Mouse (Mus musculus): ENCODE data around the gene Dpm3. TPM values are rescaled to one million over a fixed set of nuclear protein-coding genes. Genes with fewer than 3 reads are reported as not detected.
A peak's percentile ranks its signal among the peaks of the same experiment; 100 is the strongest.

Dpm3 gene
- 228 TPM for polyA plus RNA-seq (2012; fragmentation: generic; extraction: Trizol)
- long read RNA-seq, experiment 1, transcript Dpm3-203 (1 exons, 441 nt): minor isoform, 5 of 29 reads
- long read RNA-seq, experiment 1, transcript Dpm3-201 (2 exons, 404 nt): major isoform, 24 of 29 reads
- long read RNA-seq, experiment 1, partial matches to known transcripts: 0 of 29 reads
- long read RNA-seq, experiment 1, other reads (novel, unspliced or antisense): 0 of 29 reads
- long read RNA-seq, experiment 2, partial matches to known transcripts: 0 of 4 reads
- long read RNA-seq, experiment 2, other reads (novel, unspliced or antisense): 1 of 4 reads

GRCm38 (mm10) chr3:89259076-89259475 is at the start of gene Dpm3:
Dpm3 (plus strand) TSS chr3:89259358.
- H3K4me3 ChIP-seq (ENCODE audit: insufficient read depth, poor library complexity, severe bottlenecking): no peak within 1 kb of the TSS
- no peak for TF ChIP-seq CEBPB (IDR thresholded peaks at IDR 0.05; ENCODE audit: low read depth)
- TF ChIP-seq MYOD1 (IDR thresholded peaks at IDR 0.05; ENCODE audit: control insufficient read depth, insufficient read length, low read depth): no peak
- TF ChIP-seq CTCF (IDR thresholded peaks at IDR 0.05; ENCODE audit: control insufficient read depth, insufficient read depth, insufficient read length): no peak
- TF ChIP-seq MYOG (IDR thresholded peaks at IDR 0.05; ENCODE audit: control insufficient read depth, extremely low read depth, insufficient read length): no peak
- TF ChIP-seq USF1 (IDR thresholded peaks at IDR 0.05; ENCODE audit: low read depth): no peak
- no peak for TF ChIP-seq MAX (IDR thresholded peaks at IDR 0.05)
- TF ChIP-seq FOSL1 (IDR thresholded peaks at IDR 0.05; ENCODE audit: insufficient read depth, low read length, poor library complexity, severe bottlenecking): no peak

GRCm38 (mm10) chr3:89209731-89210130 is 49.4 kb upstream of the Dpm3 start:
- peaks cover 11% of the 10 kb centered on the region for H3K79me3 ChIP-seq (ENCODE audit: low read depth)
- peaks cover 49% of the 10 kb centered on the region for H3K36me3 ChIP-seq (ENCODE audit: control insufficient read depth, insufficient read depth)
- TF ChIP-seq MYOD1 (IDR thresholded peaks at IDR 0.05; ENCODE audit: control insufficient read depth, insufficient read length, low read depth) (no peak), USF1 (IDR thresholded peaks at IDR 0.05; ENCODE audit: low read depth) (no peak), FOSL1 (IDR thresholded peaks at IDR 0.05; ENCODE audit: insufficient read depth, low read length, poor library complexity, severe bottlenecking) (no peak), CEBPB (IDR thresholded peaks at IDR 0.05; ENCODE audit: low read depth) (no peak), CTCF (IDR thresholded peaks at IDR 0.05; ENCODE audit: control insufficient read depth, insufficient read depth, insufficient read length) (no peak), MAX (IDR thresholded peaks at IDR 0.05) (no peak), MYOG (IDR thresholded peaks at IDR 0.05; ENCODE audit: control insufficient read depth, extremely low read depth, insufficient read length) (no peak)
- H3K4me3 ChIP-seq (ENCODE audit: insufficient read depth, poor library complexity, severe bottlenecking): no peak overlapping the region
- H3ac ChIP-seq (ENCODE audit: control insufficient read depth, insufficient read length, low read depth): no peak overlapping the region
- no peaks in the 10 kb centered on the region for H3K27me3 ChIP-seq (ENCODE audit: control insufficient read depth, insufficient read depth, insufficient read length)
- peaks cover 31% of the 10 kb centered on the region for H3K79me2 ChIP-seq (ENCODE audit: control insufficient read depth, insufficient read depth)

More at GRCm38 (mm10) chr3:89259076-89259475, at the start of gene Dpm3:
- no peaks in the 10 kb centered on the region for H3K79me2 ChIP-seq (ENCODE audit: control insufficient read depth, insufficient read depth)
- no peak within 1 kb of the TSS for H3ac ChIP-seq (ENCODE audit: control insufficient read depth, insufficient read length, low read depth)
- H3K79me3 ChIP-seq (ENCODE audit: low read depth): no peaks in the 10 kb centered on the region
- no peaks in the 10 kb centered on the region for H3K36me3 ChIP-seq (ENCODE audit: control insufficient read depth, insufficient read depth)
- H3K27me3 ChIP-seq (ENCODE audit: control insufficient read depth, insufficient read depth, insufficient read length): no peaks in the 10 kb centered on the region

- Histone ChIP-seq H3ac (ENCODE audit: control insufficient read depth, insufficient read length, low read depth) (no peak overlapping the region), H3K36me3 (ENCODE audit: control insufficient read depth, insufficient read depth) (peaks cover 44% of the 10 kb centered on the region)
- TF ChIP-seq CTCF (IDR thresholded peaks at IDR 0.05; ENCODE audit: control insufficient read depth, insufficient read depth, insufficient read length) (no peak), CEBPB (IDR thresholded peaks at IDR 0.05; ENCODE audit: low read depth) (no peak), USF1 (IDR thresholded peaks at IDR 0.05; ENCODE audit: low read depth) (no peak), FOSL1 (IDR thresholded peaks at IDR 0.05; ENCODE audit: insufficient read depth, low read length, poor library complexity, severe bottlenecking) (no peak), MAX (IDR thresholded peaks at IDR 0.05) (no peak), MYOG (IDR thresholded peaks at IDR 0.05; ENCODE audit: control insufficient read depth, extremely low read depth, insufficient read length) (no peak), MYOD1 (IDR thresholded peaks at IDR 0.05; ENCODE audit: control insufficient read depth, insufficient read length, low read depth) (no peak)
Measured at GRCm38 (mm10) chr3:89210162-89210561, 49.0 kb upstream of the Dpm3 start.

GRCm38 (mm10) chr3:89210731-89211130 is 48.4 kb upstream of the Dpm3 start:
- TF ChIP-seq CEBPB (IDR thresholded peaks at IDR 0.05; ENCODE audit: low read depth): no peak
- TF ChIP-seq CTCF (IDR thresholded peaks at IDR 0.05; ENCODE audit: control insufficient read depth, insufficient read depth, insufficient read length): no peak
- no peak for TF ChIP-seq MYOG (IDR thresholded peaks at IDR 0.05; ENCODE audit: control insufficient read depth, extremely low read depth, insufficient read length)
- no peak for TF ChIP-seq USF1 (IDR thresholded peaks at IDR 0.05; ENCODE audit: low read depth)
- TF ChIP-seq MAX (IDR thresholded peaks at IDR 0.05): no peak
- TF ChIP-seq FOSL1 (IDR thresholded peaks at IDR 0.05; ENCODE audit: insufficient read depth, low read length, poor library complexity, severe bottlenecking): no peak
- no peak for TF ChIP-seq MYOD1 (IDR thresholded peaks at IDR 0.05; ENCODE audit: control insufficient read depth, insufficient read length, low read depth)
- Histone ChIP-seq H3K27me3 (ENCODE audit: control insufficient read depth, insufficient read depth, insufficient read length) (no peaks in the 10 kb centered on the region), H3ac (ENCODE audit: control insufficient read depth, insufficient read length, low read depth) (no peak overlapping the region), H3K36me3 (ENCODE audit: control insufficient read depth, insufficient read depth) (peaks cover 43% of the 10 kb centered on the region), H3K79me3 (ENCODE audit: low read depth) (peaks cover 11% of the 10 kb centered on the region), H3K4me3 (ENCODE audit: insufficient read depth, poor library complexity, severe bottlenecking) (no peak overlapping the region), H3K79me2 (ENCODE audit: control insufficient read depth, insufficient read depth) (peaks cover 31% of the 10 kb centered on the region)

More at GRCm38 (mm10) chr3:89210162-89210561, 49.0 kb upstream of the Dpm3 start:
- H3K79me2 ChIP-seq (ENCODE audit: control insufficient read depth, insufficient read depth): peaks cover 31% of the 10 kb centered on the region
- H3K27me3 ChIP-seq (ENCODE audit: control insufficient read depth, insufficient read depth, insufficient read length): no peaks in the 10 kb centered on the region
- H3K4me3 ChIP-seq (ENCODE audit: insufficient read depth, poor library complexity, severe bottlenecking): no peak overlapping the region
- peaks cover 11% of the 10 kb centered on the region for H3K79me3 ChIP-seq (ENCODE audit: low read depth)

DNA sequence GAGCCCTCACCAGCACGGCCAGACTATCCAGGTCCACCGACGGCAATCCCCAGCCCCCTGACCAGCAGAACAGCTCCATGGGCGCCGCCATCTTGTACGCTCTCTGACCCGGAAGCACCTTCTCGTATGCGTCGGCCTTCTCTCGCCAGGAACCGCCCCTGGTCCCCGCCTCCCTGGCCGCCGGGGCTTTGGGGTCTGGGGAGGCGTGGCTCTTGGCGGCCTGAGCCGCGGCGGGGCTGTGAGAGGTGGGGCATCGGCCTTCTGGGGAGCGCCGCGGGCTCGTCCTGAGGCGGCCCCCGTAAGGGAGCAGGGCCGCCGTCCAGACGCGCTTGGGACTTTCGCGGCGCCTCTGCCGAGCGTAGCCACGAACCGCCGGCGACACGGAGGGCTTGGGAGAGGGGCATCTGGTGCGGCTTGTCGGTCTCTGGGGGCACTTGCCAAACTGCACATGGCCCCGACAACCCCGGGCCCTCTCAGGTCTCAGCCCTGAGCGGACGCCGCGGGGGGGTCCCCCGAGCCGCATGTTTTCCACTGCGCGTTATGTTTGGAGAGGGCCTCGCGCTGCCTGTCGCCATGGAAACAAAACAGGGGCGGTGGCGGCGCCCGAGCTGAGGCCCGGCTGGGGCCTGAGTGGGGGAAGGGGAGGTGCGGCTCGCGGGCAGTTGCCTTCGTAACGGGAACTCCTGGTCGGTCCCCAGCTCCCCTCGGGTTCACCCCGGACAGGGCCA is 45.2 kb upstream of the Dpm3 start:
- Histone ChIP-seq H3K79me3 (ENCODE audit: low read depth) (peaks cover 11% of the 10 kb centered on the region), H3K4me3 (ENCODE audit: insufficient read depth, poor library complexity, severe bottlenecking) (peak overlapping the region; percentile 91), H3K36me3 (ENCODE audit: control insufficient read depth, insufficient read depth) (peaks cover 19% of the 10 kb centered on the region), H3K27me3 (ENCODE audit: control insufficient read depth, insufficient read depth, insufficient read length) (no peaks in the 10 kb centered on the region), H3ac (ENCODE audit: control insufficient read depth, insufficient read length, low read depth) (peak overlapping the region; percentile 86), H3K79me2 (ENCODE audit: control insufficient read depth, insufficient read depth) (peaks cover 31% of the 10 kb centered on the region)
- TF ChIP-seq USF1 (IDR thresholded peaks at IDR 0.05; ENCODE audit: low read depth): no peak
- TF ChIP-seq CEBPB (IDR thresholded peaks at IDR 0.05; ENCODE audit: low read depth): no peak
- no peak for TF ChIP-seq MAX (IDR thresholded peaks at IDR 0.05)
- TF ChIP-seq MYOD1 (IDR thresholded peaks at IDR 0.05; ENCODE audit: control insufficient read depth, insufficient read length, low read depth): no peak
- no peak for TF ChIP-seq CTCF (IDR thresholded peaks at IDR 0.05; ENCODE audit: control insufficient read depth, insufficient read depth, insufficient read length)
- no peak for TF ChIP-seq MYOG (IDR thresholded peaks at IDR 0.05; ENCODE audit: control insufficient read depth, extremely low read depth, insufficient read length)
- no peak for TF ChIP-seq FOSL1 (IDR thresholded peaks at IDR 0.05; ENCODE audit: insufficient read depth, low read length, poor library complexity, severe bottlenecking)
